Mouse (Mus musculus) heart, adult 2 months (tissue): ENCODE data around the gene Cxcl15. TPM values are rescaled to one million over a fixed set of nuclear protein-coding genes. Genes with fewer than 3 reads are reported as not detected.

Experiments
- DNase-seq, 2 experiments: peaks; one replicate each; pipeline ENCODE4 v3.0.0; 2021
- H3K27ac ChIP-seq: fragments of 200-600 bp; 2 replicates; pipeline ENCODE4 v1.8.1; 2022
- H3K27me3 ChIP-seq: fragments of 200-500 bp; 2 replicates; pipeline ENCODE4 v1.6.1; 2012; ENCODE audit warnings: mild to moderate bottlenecking, low read length, inconsistent platforms, mixed read lengths; ENCODE audit not compliant: control insufficient read depth, insufficient read depth
- H3K36me3 ChIP-seq: fragments of 200-500 bp; 2 replicates; pipeline ENCODE4 v1.6.1; 2012; ENCODE audit warnings: low read length, inconsistent platforms; ENCODE audit not compliant: control insufficient read depth, insufficient read depth
- H3K4me1 ChIP-seq: fragments of 200-500 bp; 2 replicates; pipeline ENCODE4 v1.6.1; 2011; ENCODE audit warnings: low read length; ENCODE audit not compliant: control insufficient read depth, insufficient read depth
- H3K4me3 ChIP-seq: fragments of 200-600 bp; 2 replicates; pipeline ENCODE4 v1.8.1; 2022
- H3K79me2 ChIP-seq: fragments of 200-500 bp; replicated peaks from 2 replicates; pipeline ENCODE4 v1.6.1; 2012; ENCODE audit warnings: mild to moderate bottlenecking, inconsistent platforms, low read length, moderate library complexity, mixed read lengths; ENCODE audit not compliant: control insufficient read depth, insufficient read depth
- H3K9ac ChIP-seq: fragments of 200-500 bp; 2 replicates; pipeline ENCODE4 v1.6.1; 2012; ENCODE audit warnings: low read depth, mild to moderate bottlenecking, control low read depth, inconsistent platforms, low read length, mixed read lengths
- CTCF ChIP-seq: fragments of 200-600 bp; IDR thresholded peaks from 2 replicates; pipeline ENCODE4 v1.8.1; 2022; ENCODE audit warnings: antibody characterized with exemption, mild to moderate bottlenecking, moderate library complexity
- EP300 ChIP-seq: fragments of 200-500 bp; IDR thresholded peaks from 2 replicates; pipeline ENCODE4 v1.6.1; 2011; ENCODE audit warnings: low read depth, low read length, control low read depth; ENCODE audit not compliant: insufficient read depth
- POLR2A ChIP-seq: fragments of 200-500 bp; IDR thresholded peaks from 2 replicates; pipeline ENCODE4 v1.6.1; 2011; ENCODE audit warnings: mild to moderate bottlenecking, low read depth, low read length, control low read depth; ENCODE audit not compliant: insufficient read depth
- WGBS: fragments of 180-500 bp; shearing (Covaris S2); methylation state at CpG from one replicate; pipeline ENCODE4 v1.1.7; 2018; 5-methylcytosine and 5-hydroxymethylcytosine counted together
- intact Hi-C: fragments of 180-260 bp; cut with DNase I; formaldehyde crosslinking; loops from one replicate; pipeline ENCODE4 v1.15.1; 2025
- long read RNA-seq: library from polyadenylated mRNA; stranded (forward); transcript quantifications from one replicate; pipeline ENCODE4 v2.0.0, GENCODE M21; 2021
- polyA plus RNA-seq: library from polyadenylated mRNA; depleted of rRNA; stranded (reverse); fragments of >200 nt; gene quantifications from 2 replicates; pipeline ENCODE4 v1.2.3, GENCODE M21; 2012; rRNA removed
- total RNA-seq, 2 experiments: library from RNA; stranded (reverse); gene quantifications; 2 replicates each; pipeline ENCODE4 v1.2.3; 2021

The Cxcl15 gene
- total RNA-seq (not detected), polyA plus RNA-seq (1.00 TPM in 1 of 2 replicates, not detected in the other)
- long read RNA-seq: 0 reads

DNA sequence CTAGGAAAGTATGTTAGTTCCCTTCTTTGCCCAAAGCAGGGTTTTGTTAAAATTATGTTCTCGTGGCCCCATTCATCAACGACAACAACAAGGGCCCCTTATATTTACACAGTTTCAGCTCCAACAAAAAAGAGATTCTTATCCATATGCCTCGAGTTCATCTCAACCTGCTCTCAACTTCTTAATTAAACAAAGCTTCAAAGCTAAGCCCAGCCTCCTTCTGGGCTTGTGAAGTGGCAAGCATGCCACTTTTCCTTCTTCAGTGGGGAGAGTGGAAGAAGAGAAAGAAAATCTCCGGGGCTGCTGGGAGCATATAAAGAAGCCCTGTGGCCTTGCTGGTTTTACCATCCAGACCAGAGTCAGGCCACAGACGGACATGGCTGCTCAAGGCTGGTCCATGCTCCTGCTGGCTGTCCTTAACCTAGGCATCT, at the start of gene Cxcl15:
TSS of gene Cxcl15 (plus strand) at position 340 of the 431 bp plus-strand sequence.
- no peak for TF ChIP-seq EP300
- TF ChIP-seq CTCF: no peak
- no peak for TF ChIP-seq POLR2A
- no peak for DNase-seq
- no peaks in the 10 kb centered on the region for H3K36me3 ChIP-seq
- H3K9ac ChIP-seq: no peak within 1 kb of the TSS
- H3K27me3 ChIP-seq: no peaks in the 10 kb centered on the region
- no peak within 1 kb of the TSS for H3K4me3 ChIP-seq
- no peaks in the 10 kb centered on the region for H3K79me2 ChIP-seq
- H3K4me1 ChIP-seq: no peaks in the 10 kb centered on the region; the same call in 1 of the 2 replicates
- no peak within 1 kb of the TSS for H3K27ac ChIP-seq
- intact Hi-C loops: no loop called here
- 77% methylated on average over 5 of the region's 5 CpGs for WGBS

DNA sequence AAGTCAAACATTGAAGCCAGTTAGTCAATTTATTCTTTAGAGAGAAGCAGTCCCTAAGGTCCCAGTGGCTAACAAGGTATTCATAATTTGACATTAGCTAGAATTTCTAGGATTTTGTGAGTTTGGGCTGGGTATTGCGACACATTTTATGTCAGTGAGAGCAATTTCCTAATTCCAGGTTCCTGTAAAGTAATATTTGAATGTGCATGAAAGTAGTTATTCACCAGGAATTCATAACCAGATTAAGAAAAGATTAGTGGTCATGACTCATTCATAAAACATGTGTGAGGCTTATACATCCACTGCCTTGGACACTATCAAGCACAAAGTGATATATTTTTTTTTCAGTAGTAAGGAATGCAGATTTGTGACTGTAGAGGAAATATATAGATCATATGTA, 40.4 kb upstream of the Cxcl15 start:
- TF ChIP-seq CTCF (no peak), EP300 (no peak)
- no peaks in the 10 kb centered on the region for H3K27me3 ChIP-seq
- intact Hi-C loops: no loop called here
- no peaks in the 10 kb centered on the region for H3K79me2 ChIP-seq
- H3K27ac ChIP-seq: no peak overlapping the region
- no peak overlapping the region for H3K9ac ChIP-seq
- no peak for DNase-seq
- 88% methylated on average over 1 of the region's 1 CpGs for WGBS
- no peak overlapping the region for H3K4me3 ChIP-seq
- H3K36me3 ChIP-seq: no peaks in the 10 kb centered on the region
- peaks cover 3% of the 10 kb centered on the region for H3K4me1 ChIP-seq

DNA sequence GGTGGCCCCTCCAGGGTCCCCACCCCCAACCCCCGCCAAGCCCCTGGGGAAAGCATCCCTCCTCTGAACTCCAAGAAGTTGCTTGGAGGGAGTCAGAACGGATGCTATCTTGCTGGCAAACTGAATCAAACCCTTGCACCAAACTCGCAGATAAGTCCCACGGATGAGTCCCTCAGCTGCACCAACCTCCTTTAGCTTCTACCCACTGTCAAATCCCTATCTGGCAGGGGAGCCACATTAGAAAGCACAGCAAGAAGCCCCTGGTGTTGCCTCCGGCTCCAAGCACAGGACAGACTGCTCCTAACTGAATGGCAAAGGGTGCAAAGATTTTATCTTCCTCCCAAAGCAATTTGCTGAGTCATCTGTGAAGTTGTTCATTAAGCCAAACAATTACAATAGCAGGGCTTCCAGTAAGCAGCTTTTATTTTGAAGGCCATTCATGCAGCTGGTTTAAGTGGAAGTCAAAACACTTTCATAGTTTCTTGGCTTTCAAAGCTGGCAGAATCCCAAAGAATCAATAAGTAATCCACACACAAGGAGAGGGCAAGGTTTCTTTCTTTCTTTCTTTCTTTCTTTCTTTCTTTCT, 36.2 kb upstream of the Cxcl15 start:
- H3K27ac ChIP-seq: no peak overlapping the region
- intact Hi-C loops: no loop called here
- TF ChIP-seq CTCF (no peak), POLR2A (no peak), EP300 (no peak)
- DNase-seq: peak; percentile 13 to 31
- H3K4me1 ChIP-seq: peaks cover 3% of the 10 kb centered on the region
- H3K4me3 ChIP-seq: no peak overlapping the region
- H3K9ac ChIP-seq: no peak overlapping the region
- H3K36me3 ChIP-seq: no peaks in the 10 kb centered on the region
- no peaks in the 10 kb centered on the region for H3K79me2 ChIP-seq
- H3K27me3 ChIP-seq: peaks cover 3% of the 10 kb centered on the region; the same call in 1 of the 2 replicates
- WGBS: 47% methylated on average over 5 of the region's 5 CpGs

DNA sequence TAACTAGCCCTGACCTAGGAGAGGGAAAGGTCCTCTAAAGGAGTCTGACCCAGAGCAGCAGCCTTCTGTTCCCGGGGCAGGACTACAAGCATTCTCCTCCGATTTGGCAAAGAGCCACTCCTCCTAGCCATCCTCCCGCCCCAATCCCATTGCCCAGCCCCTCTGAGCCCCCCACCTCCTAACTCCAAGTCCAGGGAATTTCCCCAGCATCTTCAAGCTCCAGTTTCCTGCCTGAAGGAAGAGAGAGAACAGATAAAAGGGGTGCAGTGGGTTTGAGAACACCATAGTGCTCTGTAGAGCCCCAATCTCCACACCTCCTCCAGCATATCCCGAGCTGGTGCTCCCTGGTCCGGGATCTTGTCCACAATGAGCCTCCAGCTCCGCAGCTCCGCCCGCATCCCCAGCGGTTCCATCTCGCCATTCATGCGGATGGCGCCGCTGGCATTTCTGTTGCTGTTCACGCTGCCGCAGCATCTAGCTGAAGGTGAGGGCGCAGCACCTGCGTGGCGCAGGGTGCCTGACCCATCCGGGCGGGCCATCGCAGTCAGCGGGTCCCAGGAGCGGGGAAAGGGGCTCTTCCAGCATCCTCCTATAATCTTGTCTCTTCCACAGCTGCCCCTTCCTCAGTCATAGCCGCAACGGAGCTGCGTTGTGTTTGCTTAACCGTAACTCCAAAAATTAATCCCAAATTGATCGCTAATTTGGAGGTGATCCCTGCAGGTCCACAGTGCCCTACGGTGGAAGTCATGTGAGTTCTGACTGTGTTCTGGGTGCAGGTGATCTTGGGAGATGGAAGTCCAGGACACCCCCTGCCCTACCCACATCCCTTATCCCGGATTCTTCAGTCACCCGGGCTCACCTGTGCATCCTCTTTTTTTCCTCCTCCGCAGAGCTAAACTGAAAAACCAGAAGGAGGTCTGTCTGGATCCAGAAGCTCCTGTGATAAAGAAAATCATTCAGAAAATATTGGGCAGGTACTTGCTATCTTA, 35.0 kb upstream of the Cxcl15 start, which contains the start of gene Cxcl5:
TSS of gene Cxcl5 (plus strand) at position 284 of the 989 bp plus-strand sequence.
- TF ChIP-seq EP300: no peak
- TF ChIP-seq CTCF: no peak
- no peak for TF ChIP-seq POLR2A
- no peaks in the 10 kb centered on the region for H3K36me3 ChIP-seq
- intact Hi-C loops: no loop called here
- WGBS: 9% methylated on average over 32 of the region's 32 CpGs
- no peaks in the 10 kb centered on the region for H3K79me2 ChIP-seq
- DNase-seq: peak; percentile 13 to 32
- H3K27ac ChIP-seq: peak within 1 kb of the TSS; percentile 17; the same call in 1 of the 2 replicates
- H3K4me3 ChIP-seq: peak within 1 kb of the TSS; percentile 36; the same call in 1 of the 2 replicates
- peaks cover 3% of the 10 kb centered on the region; the same call in 1 of the 2 replicates for H3K27me3 ChIP-seq
- 0 out of 2 replicates have a peak within 1 kb of the TSS, but pooled peaks have one; percentile 12 for H3K9ac ChIP-seq
- peaks cover 3% of the 10 kb centered on the region for H3K4me1 ChIP-seq

DNA sequence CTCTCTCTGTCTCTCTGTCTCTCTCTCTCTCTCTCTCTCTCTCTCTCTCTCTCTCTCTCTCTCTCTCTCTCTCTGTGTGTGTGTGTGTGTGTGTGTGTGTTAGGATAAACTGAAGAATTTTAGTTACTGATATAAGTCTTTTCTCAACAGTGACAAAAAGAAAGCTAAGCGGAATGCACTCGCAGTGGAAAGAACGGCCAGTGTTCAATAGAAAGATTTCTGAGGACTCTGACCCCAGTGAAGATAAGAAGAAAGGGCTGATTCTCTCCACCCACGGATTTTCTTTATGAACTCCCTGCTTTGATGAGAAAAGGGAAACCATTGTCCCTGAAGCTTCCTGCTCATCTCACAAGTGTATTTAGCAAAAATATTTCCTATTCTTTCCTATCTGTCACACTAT, 34.0 kb upstream of the Cxcl15 start:
- intact Hi-C loops: no loop called here
- Histone ChIP-seq H3K9ac (no peak overlapping the region), H3K79me2 (no peaks in the 10 kb centered on the region), H3K4me1 (peaks cover 3% of the 10 kb centered on the region), H3K27me3 (peaks cover 3% of the 10 kb centered on the region; the same call in 1 of the 2 replicates), H3K4me3 (no peak overlapping the region), H3K36me3 (no peaks in the 10 kb centered on the region), H3K27ac (no peak overlapping the region)
- TF ChIP-seq EP300: no peak
- WGBS: 38% methylated on average over 4 of the region's 4 CpGs
- DNase-seq: no peak
